Mouse (Mus musculus) CH12.LX (cell line): Measurements from ENCODE around the gene Pdcd2. TPM values are rescaled to one million over a fixed set of nuclear protein-coding genes. Genes with fewer than 3 reads are reported as not detected.
A peak's percentile ranks its signal among the peaks of the same experiment; 100 is the strongest.

Experiments used
- DNase-seq: peaks from one replicate; pipeline ENCODE4 v3.0.0-alpha.2; 2013; ENCODE audit errors: extremely low read depth
- H3K27ac ChIP-seq: 2 replicates; pipeline ENCODE4 v1.5.1; 2012; ENCODE audit warnings: low read depth, mild to moderate bottlenecking, control low read depth, moderate library complexity; ENCODE audit not compliant: insufficient read depth
- H3K27me3 ChIP-seq: replicated peaks from 2 replicates; pipeline ENCODE3; 2012; ENCODE audit warnings: inconsistent platforms
- H3K36me3 ChIP-seq, 2 experiments: replicated peaks in 1 of 2; 2 replicates each; pipeline versions ENCODE3 to v1.6.1; 2012; ENCODE audit warnings: inconsistent platforms in 1 of 2, low read length in 1 of 2, mild to moderate bottlenecking in 1 of 2, mixed read lengths in 1 of 2, moderate library complexity in 1 of 2; ENCODE audit not compliant: control insufficient read depth in 1 of 2, insufficient read depth in 1 of 2
- H3K4me1 ChIP-seq, 2 experiments: 2 replicates each; pipeline ENCODE4 v1.6.1; 2012; ENCODE audit warnings: inconsistent platforms in 1 of 2, moderate library complexity in 1 of 2; ENCODE audit not compliant: insufficient read depth in 2 of 2, control insufficient read depth in 1 of 2
- H3K4me2 ChIP-seq: 2 replicates; pipeline ENCODE4 v1.6.1; 2012; ENCODE audit warnings: low read depth, mild to moderate bottlenecking, control low read depth; ENCODE audit not compliant: poor library complexity, insufficient read depth, severe bottlenecking
- H3K4me3 ChIP-seq, 3 experiments: fragments of 150-350 bp in 1 of 3; sonication (generic) in 1 of 3; replicated peaks in 1 of 3; 2 replicates each; pipeline versions ENCODE3 to v1.5.1; 2011 to 2012; ENCODE audit warnings: low read depth in 2 of 3, low read length in 2 of 3, mild to moderate bottlenecking in 2 of 3, moderate library complexity in 2 of 3, control low read depth in 1 of 3, improper control_type of control experiment in 1 of 3, inconsistent platforms in 1 of 3, mixed read lengths in 1 of 3; ENCODE audit not compliant: poor library complexity in 1 of 3
- H3K79me2 ChIP-seq: replicated peaks from 2 replicates; pipeline ENCODE4 v1.6.1; 2012; ENCODE audit warnings: mild to moderate bottlenecking, moderate library complexity; ENCODE audit not compliant: control insufficient read depth, poor library complexity, insufficient read depth, severe bottlenecking; ENCODE audit errors: extremely low read depth
- H3K9ac ChIP-seq: 2 replicates; pipeline ENCODE4 v1.6.1; 2012; ENCODE audit warnings: low read depth, mild to moderate bottlenecking, control low read depth, moderate library complexity; ENCODE audit not compliant: insufficient read depth
- H3K9me3 ChIP-seq: replicated peaks from 2 replicates; pipeline ENCODE3; 2012; ENCODE audit warnings: low read length, inconsistent platforms, mixed read lengths
- BHLHE40 ChIP-seq: IDR thresholded peaks from 2 replicates; pipeline ENCODE4 v1.6.1; 2011; ENCODE audit warnings: mild to moderate bottlenecking, low read depth, low read length, improper control_type of control experiment
- CHD1 ChIP-seq: IDR thresholded peaks from 2 replicates; pipeline ENCODE4 v1.6.1; 2012; ENCODE audit warnings: low read depth, low read length, improper control_type of control experiment, inconsistent platforms
- CHD2 ChIP-seq: IDR thresholded peaks from 2 replicates; pipeline ENCODE4 v1.6.1; 2011; ENCODE audit warnings: low read length, improper control_type of control experiment
- CTCF ChIP-seq, 2 experiments: IDR thresholded peaks in 1 of 2; conservative IDR thresholded peaks in 1 of 2; 2 replicates each; pipeline ENCODE4 v1.5.1; 2011 to 2012; ENCODE audit warnings: low read depth in 2 of 2, low read length in 2 of 2, improper control_type of control experiment in 1 of 2, inconsistent platforms in 1 of 2, mild to moderate bottlenecking in 1 of 2, moderate library complexity in 1 of 2
- E2F4 ChIP-seq: IDR thresholded peaks from 2 replicates; pipeline ENCODE4 v1.6.1; 2011; ENCODE audit warnings: low read depth, low read length, improper control_type of control experiment; ENCODE audit not compliant: insufficient replicate concordance
- ELF1 ChIP-seq: IDR thresholded peaks from 2 replicates; pipeline ENCODE4 v1.6.1; 2014; ENCODE audit warnings: low read depth, mild to moderate bottlenecking, inconsistent platforms, low read length, improper control_type of control experiment
- EP300 ChIP-seq: IDR thresholded peaks from 2 replicates; pipeline ENCODE4 v1.6.1; 2011; ENCODE audit warnings: low read length, improper control_type of control experiment
- ETS1 ChIP-seq: conservative IDR thresholded peaks from 2 replicates; pipeline ENCODE4 v1.6.1; 2012; ENCODE audit warnings: low read depth, mild to moderate bottlenecking, inconsistent platforms, low read length, improper control_type of control experiment, moderate library complexity
- GABPA ChIP-seq: IDR thresholded peaks from 2 replicates; pipeline ENCODE4 v1.6.1; 2012; ENCODE audit warnings: low read depth, low read length, improper control_type of control experiment, inconsistent platforms; ENCODE audit not compliant: insufficient replicate concordance
- HCFC1 ChIP-seq: IDR thresholded peaks from 2 replicates; pipeline ENCODE4 v1.6.1; 2012; ENCODE audit warnings: low read depth, mild to moderate bottlenecking, inconsistent platforms, low read length, improper control_type of control experiment
- IRF4 ChIP-seq: IDR thresholded peaks from 2 replicates; pipeline ENCODE4 v1.6.1; 2014; ENCODE audit warnings: low read depth, mild to moderate bottlenecking, inconsistent platforms, low read length, improper control_type of control experiment
- JUN ChIP-seq: IDR thresholded peaks from 2 replicates; pipeline ENCODE4 v1.6.1; 2011; ENCODE audit warnings: low read depth, mild to moderate bottlenecking, low read length, improper control_type of control experiment, moderate library complexity; ENCODE audit not compliant: insufficient read depth
- JUND ChIP-seq: conservative IDR thresholded peaks from 2 replicates; pipeline ENCODE4 v1.6.1; 2011; ENCODE audit warnings: low read depth, low read length, improper control_type of control experiment
- KAT2A ChIP-seq: IDR thresholded peaks from 2 replicates; pipeline ENCODE4 v1.6.1; 2012; ENCODE audit warnings: low read length, improper control_type of control experiment, inconsistent platforms; ENCODE audit not compliant: insufficient replicate concordance
- MAFK ChIP-seq: IDR thresholded peaks from 2 replicates; pipeline ENCODE4 v1.6.1; 2011; ENCODE audit warnings: low read length, improper control_type of control experiment; ENCODE audit not compliant: insufficient replicate concordance
- MAX ChIP-seq: IDR thresholded peaks from 2 replicates; pipeline ENCODE4 v1.6.1; 2011; ENCODE audit warnings: low read length, improper control_type of control experiment
- MAZ ChIP-seq: IDR thresholded peaks from 2 replicates; pipeline ENCODE4 v1.6.1; 2012; ENCODE audit warnings: low read depth, mild to moderate bottlenecking, inconsistent platforms, low read length, improper control_type of control experiment, moderate library complexity
- MEF2A ChIP-seq: IDR thresholded peaks from 2 replicates; pipeline ENCODE4 v1.6.1; 2014; ENCODE audit warnings: low read depth, mild to moderate bottlenecking, inconsistent platforms, low read length, improper control_type of control experiment, borderline replicate concordance
- MXI1 ChIP-seq: IDR thresholded peaks from 2 replicates; pipeline ENCODE4 v1.6.1; 2011; ENCODE audit warnings: mild to moderate bottlenecking, low read depth, low read length, improper control_type of control experiment
- MYC ChIP-seq: IDR thresholded peaks from 2 replicates; pipeline ENCODE4 v1.6.1; 2011; ENCODE audit warnings: low read depth, mild to moderate bottlenecking, improper control_type of control experiment, low read length
- NELFE ChIP-seq: IDR thresholded peaks from 2 replicates; pipeline ENCODE4 v1.6.1; 2011; ENCODE audit warnings: low read depth, low read length, improper control_type of control experiment
- NRF1 ChIP-seq: IDR thresholded peaks from 2 replicates; pipeline ENCODE4 v1.6.1; 2014; ENCODE audit warnings: low read depth, mild to moderate bottlenecking, inconsistent platforms, low read length, improper control_type of control experiment, moderate library complexity
- PAX5 ChIP-seq: IDR thresholded peaks from 2 replicates; pipeline ENCODE4 v1.6.1; 2012; ENCODE audit warnings: low read length, inconsistent platforms, mixed read lengths
- POLR2A ChIP-seq: IDR thresholded peaks from 2 replicates; pipeline ENCODE4 v1.6.1; 2011; ENCODE audit warnings: low read depth, mild to moderate bottlenecking, improper control_type of control experiment, low read length
- POLR2AphosphoS2 ChIP-seq: IDR thresholded peaks from 2 replicates; pipeline ENCODE4 v1.6.1; 2011; ENCODE audit warnings: low read depth, low read length, improper control_type of control experiment
- RAD21 ChIP-seq: IDR thresholded peaks from 2 replicates; pipeline ENCODE4 v1.6.1; 2011; ENCODE audit warnings: low read depth, mild to moderate bottlenecking, low read length, improper control_type of control experiment, moderate library complexity
- RCOR1 ChIP-seq: conservative IDR thresholded peaks from 2 replicates; pipeline ENCODE4 v1.6.1; 2012; ENCODE audit warnings: low read depth, mild to moderate bottlenecking, inconsistent platforms, low read length, improper control_type of control experiment
- SIN3A ChIP-seq: IDR thresholded peaks from 2 replicates; pipeline ENCODE4 v1.6.1; 2012; ENCODE audit warnings: low read length, improper control_type of control experiment, inconsistent platforms
- SMC3 ChIP-seq: IDR thresholded peaks from 2 replicates; pipeline ENCODE4 v1.6.1; 2011; ENCODE audit warnings: low read depth, low read length, improper control_type of control experiment
- TBP ChIP-seq: conservative IDR thresholded peaks from 2 replicates; pipeline ENCODE4 v1.6.1; 2011; ENCODE audit warnings: low read depth, low read length, improper control_type of control experiment
- TCF12 ChIP-seq: IDR thresholded peaks from 2 replicates; pipeline ENCODE4 v1.6.1; 2014; ENCODE audit warnings: low read depth, mild to moderate bottlenecking, inconsistent platforms, low read length, improper control_type of control experiment
- UBTF ChIP-seq: IDR thresholded peaks from 2 replicates; pipeline ENCODE4 v1.6.1; 2012; ENCODE audit warnings: low read depth, mild to moderate bottlenecking, inconsistent platforms, low read length, improper control_type of control experiment, moderate library complexity
- USF1 ChIP-seq: IDR thresholded peaks from 2 replicates; pipeline ENCODE4 v1.6.1; 2014; ENCODE audit warnings: low read depth, mild to moderate bottlenecking, inconsistent platforms, low read length, improper control_type of control experiment
- USF2 ChIP-seq: conservative IDR thresholded peaks from 2 replicates; pipeline ENCODE4 v1.6.1; 2011; ENCODE audit warnings: low read depth, low read length, improper control_type of control experiment
- ZC3H11A ChIP-seq: IDR thresholded peaks from 2 replicates; pipeline ENCODE4 v1.6.1; 2012; ENCODE audit warnings: low read depth, mild to moderate bottlenecking, inconsistent platforms, low read length, improper control_type of control experiment
- ZKSCAN1 ChIP-seq: IDR thresholded peaks from 2 replicates; pipeline ENCODE4 v1.6.1; 2012; ENCODE audit warnings: low read depth, inconsistent platforms, low read length, improper control_type of control experiment, borderline replicate concordance
- ZMIZ1 ChIP-seq: IDR thresholded peaks from 2 replicates; pipeline ENCODE4 v1.6.1; 2012; ENCODE audit warnings: low read depth, mild to moderate bottlenecking, inconsistent platforms, low read length, improper control_type of control experiment
- ZNF384 ChIP-seq: IDR thresholded peaks from 2 replicates; pipeline ENCODE4 v1.6.1; 2012; ENCODE audit warnings: low read depth, low read length, improper control_type of control experiment, inconsistent platforms
- dilution Hi-C: fragments of 300-500 bp; cut with MboI; formaldehyde crosslinking; loops from 2 replicates; pipeline ENCODE4 v1.14.3; 2020; ENCODE audit warnings: low sequenced_read_pairs; ENCODE audit not compliant: extremely low pct_unique_long_range_greater_than_20kb, extremely low pct_ligation_motif_present
- in situ Hi-C: fragments of 300-500 bp; cut with MboI; formaldehyde crosslinking; loops from 3 replicates; pipeline ENCODE4 v1.14.3; 2019; ENCODE audit warnings: low sequenced_read_pairs, low pct_ligation_motif_present, low pct_unique_long_range_greater_than_20kb, mixed read lengths
- polyA plus RNA-seq: library from polyadenylated mRNA; unstranded; fragments of >175 nt; gene quantifications from 2 replicates; pipeline ENCODE4 v1.2.1, GENCODE M21; 2012; ENCODE audit warnings: low read depth; ENCODE audit not compliant: insufficient read length
- total RNA-seq, 2 experiments: library from RNA; depleted of rRNA; stranded (reverse); fragments of 300-350 nt in 1 of 2; fragments of >200 nt in 1 of 2; gene quantifications; 2 replicates each; pipeline ENCODE4 v1.2.3; 2012 to 2014

Gene Pdcd2
- total RNA-seq (2012; rRNA removed) (78.2 and 87.5 TPM in 2 replicates), total RNA-seq (2014; rRNA removed) (106 and 115 TPM in 2 replicates), polyA plus RNA-seq (82.7 and 98.6 TPM in 2 replicates)

- Histone ChIP-seq H3K79me2 (peaks cover 24% of the 10 kb centered on the region), H3K27ac (peak within 1 kb of the TSS; percentile 22; the same call in 1 of the 2 replicates), H3K27me3 (no peaks in the 10 kb centered on the region), H3K4me3 (peak within 1 kb of the TSS; percentile 82 to 89 (median 88)), H3K9ac (peak within 1 kb of the TSS; percentile 70), H3K36me3 (peaks cover 17 to 38% of the 10 kb centered on the region in 2 experiments), H3K9me3 (no peaks in the 10 kb centered on the region)
- dilution Hi-C loops: no loop called here
- in situ Hi-C loops: loop anchor here (25.0 kb wide), 1 partner anchor 185 kb away; the partner anchor contains the start of gene Chd1
- TF ChIP-seq JUND (no peak), HCFC1 (peak; percentile 75), MEF2A (0 out of 2 replicates have a peak, but pooled peaks have one; percentile 42), PAX5 (no peak), KAT2A (no peak), NRF1 (peak; percentile 65), TCF12 (peak; percentile 92), UBTF (peak; percentile 67; the same call in 1 of the 2 replicates), CHD2 (no peak), TBP (peak; percentile 93), SMC3 (no peak), USF1 (peak; percentile 91), SIN3A (peak; percentile 82), ETS1 (no peak), ZMIZ1 (peak; percentile 83; the same call in 1 of the 2 replicates), IRF4 (no peak; the same call in 1 of the 2 replicates), ZNF384 (no peak), GABPA (no peak), POLR2AphosphoS2 (peak; percentile 86; the same call in 1 of the 2 replicates), JUN (no peak), NELFE (peak; percentile 96), POLR2A (peak; percentile 98), MXI1 (peak; percentile 91), MAZ (no peak), CTCF (conservative IDR thresholded peaks at IDR 0.05 in 1 of 2, IDR thresholded peaks at IDR 0.05 in 1 of 2; ENCODE audit: low read depth in 2 of 2, low read length in 2 of 2) (no peak), ZC3H11A (no peak), MYC (peak; percentile 68), MAFK (no peak), MAX (peak; percentile 94), E2F4 (0 out of 2 replicates have a peak, but pooled peaks have one; percentile 20), ELF1 (peak; percentile 89), RAD21 (no peak), USF2 (peak; percentile 85), RCOR1 (no peak), BHLHE40 (peak; percentile 93), EP300 (no peak), ZKSCAN1 (no peak), CHD1 (0 out of 2 replicates have a peak, but pooled peaks have one; percentile 61)
- TF ChIP-seq, all 38 proteins: peak for 20
- Histone ChIP-seq H3K4me2 (peak within 1 kb of the TSS; percentile 90), H3K4me1 (peaks cover 4 to 39% of the 10 kb centered on the region in 2 experiments; a peak in 3 of 4 replicates)
- DNase-seq: peak; percentile 96
Measured at GRCm38 (mm10) chr17:15526986-15527810, at the start of gene Pdcd2. TSS of gene Pdcd2 (minus strand) at chr17:15527301.
